ENCODE assay signal across 18 mouse cellular contexts in the genomic region with DNA sequence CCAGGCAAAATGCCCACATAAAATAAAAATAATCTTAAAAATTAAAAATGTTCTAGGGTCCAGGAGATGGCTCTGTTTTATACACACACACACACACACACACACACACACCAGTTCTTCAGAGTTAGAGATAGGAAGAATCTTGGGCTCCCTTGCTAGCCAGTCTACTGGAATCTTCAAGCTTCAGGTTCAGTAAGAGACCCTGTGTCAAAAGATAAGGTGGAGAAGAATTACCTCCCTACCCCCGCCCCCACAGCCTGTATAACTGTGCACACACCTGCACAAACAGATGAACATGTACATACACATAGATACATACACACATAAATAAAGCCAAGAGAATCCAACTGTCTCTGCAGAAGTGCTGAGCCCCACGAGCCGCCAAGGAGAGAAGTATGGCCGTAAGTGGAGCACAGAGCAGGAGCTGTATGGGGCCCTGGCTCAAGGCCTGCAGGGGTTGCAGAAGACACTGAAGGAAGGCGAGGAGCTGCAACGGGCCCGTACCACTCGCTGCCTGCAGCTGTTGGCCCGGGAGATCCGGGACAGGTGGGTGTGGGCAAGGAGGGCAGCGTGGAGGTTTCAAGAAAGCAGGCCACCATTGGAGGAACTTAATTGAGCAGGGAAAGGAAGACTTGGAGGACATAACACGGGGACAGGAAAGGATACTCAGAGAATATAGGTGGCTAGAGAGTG. TPM values are rescaled to one million over a fixed set of nuclear protein-coding genes. Genes with fewer than 3 reads are reported as not detected.
DNase-seq lines count a peak whose midpoint lies in the region; ATAC-seq and TF ChIP-seq lines count a peak whose summit lies in the region.
"Had no signal": no experiment of that assay in that cellular context is flagged by ENCODE, and none has a peak within 500 bp of the region (broad histone marks: within the 10 kb centered on the region; RNA-seq: fewer than 3 reads in every experiment).

No protein-coding gene starts in this region.

- no peak for ATAC-seq in kidney, embryonic 15.5 days (replicated peaks; ENCODE audit: low FRiP score)
- ATAC-seq in kidney, embryonic 14.5 days (ENCODE audit: low FRiP score, low TSS enrichment): no peak
- no peak for ATAC-seq in stomach, embryonic 16.5 days (ENCODE audit: insufficient read depth, low FRiP score)
- ATAC-seq in stomach, postnatal 0 days (ENCODE audit: low FRiP score, low TSS enrichment): no peak
- ATAC-seq in G1E (ENCODE audit: extremely low read depth, insufficient number of reproducible peaks, low FRiP score, poor library complexity, severe bottlenecking): no peak
- ATAC-seq: forebrain, embryonic 16.5 days had no signal

- no peaks in the 10 kb centered on the region for H3K36me3 ChIP-seq in kidney, embryonic 15.5 days
- H3K36me3 ChIP-seq in kidney, embryonic 14.5 days (ENCODE audit: control insufficient read depth, insufficient read depth, low read length): no peaks in the 10 kb centered on the region
- H3K36me3 ChIP-seq in stomach, embryonic 16.5 days (ENCODE audit: control insufficient read depth, insufficient read depth, low read length): no peaks in the 10 kb centered on the region
- H3K36me3 ChIP-seq in stomach, postnatal 0 days (ENCODE audit: control insufficient read depth, insufficient read depth, low read length): no peaks in the 10 kb centered on the region
- no peaks in the 10 kb centered on the region for H3K36me3 ChIP-seq in G1E (replicated peaks)
- H3K36me3 ChIP-seq: embryonic facial prominence, embryonic 13.5 days; forebrain, embryonic 12.5 days; heart, embryonic 13.5 days; hindbrain, embryonic 15.5 days had no signal

- no peaks in the 10 kb centered on the region for H3K27me3 ChIP-seq in kidney, embryonic 15.5 days
- no peaks in the 10 kb centered on the region for H3K27me3 ChIP-seq in kidney, embryonic 14.5 days (ENCODE audit: control insufficient read depth, insufficient read depth, low read length)
- H3K27me3 ChIP-seq in stomach, embryonic 16.5 days (ENCODE audit: control insufficient read depth, insufficient read depth, low read length): no peaks in the 10 kb centered on the region
- no peaks in the 10 kb centered on the region for H3K27me3 ChIP-seq in stomach, postnatal 0 days (ENCODE audit: control insufficient read depth, insufficient read depth, low read length)
- peaks cover 8% of the 10 kb centered on the region; the same call in 1 of the 2 replicates for H3K27me3 ChIP-seq in G1E (ENCODE audit: insufficient read depth, low read length)
- H3K27me3 ChIP-seq: embryonic facial prominence, embryonic 13.5 days; hindbrain, embryonic 15.5 days had no signal

- H3K9ac ChIP-seq in kidney, embryonic 15.5 days: no peak overlapping the region
- no peak overlapping the region for H3K9ac ChIP-seq in kidney, embryonic 14.5 days (ENCODE audit: low read depth, low read length)
- 0 out of 2 replicates have a peak overlapping the region, but pooled peaks have one; percentile 26 for H3K9ac ChIP-seq in stomach, embryonic 16.5 days (ENCODE audit: low read length)
- H3K9ac ChIP-seq in stomach, postnatal 0 days (ENCODE audit: low read length): no peak overlapping the region
- H3K9ac ChIP-seq: embryonic facial prominence, embryonic 13.5 days; forebrain, embryonic 12.5 days; hindbrain, embryonic 15.5 days had no signal

- no peak for TF ChIP-seq EP300 in stomach, postnatal 0 days (optimal IDR thresholded peaks at IDR 0.05)

- TF ChIP-seq CTCF in stomach, postnatal 0 days (IDR thresholded peaks at IDR 0.05; ENCODE audit: low read depth): no peak
- no peak for TF ChIP-seq CTCF in G1E (IDR thresholded peaks at IDR 0.05; ENCODE audit: low read depth, low read length)

- H3K27ac ChIP-seq in kidney, embryonic 15.5 days: no peak overlapping the region
- H3K27ac ChIP-seq in kidney, embryonic 14.5 days (ENCODE audit: low read depth, low read length): no peak overlapping the region
- H3K27ac ChIP-seq in stomach, embryonic 16.5 days (ENCODE audit: low read length): no peak overlapping the region
- no peak overlapping the region for H3K27ac ChIP-seq in stomach, postnatal 0 days (replicated peaks)
- H3K27ac ChIP-seq: embryonic facial prominence, embryonic 13.5 days; forebrain, embryonic 12.5 days; heart, embryonic 13.5 days; hindbrain, embryonic 15.5 days had no signal

- 0 out of 2 replicates have a peak overlapping the region, but pooled peaks have one; percentile 27 for H3K4me2 ChIP-seq in kidney, embryonic 15.5 days
- no peak overlapping the region for H3K4me2 ChIP-seq in kidney, embryonic 14.5 days (replicated peaks; ENCODE audit: low read depth, low read length)
- no peak overlapping the region for H3K4me2 ChIP-seq in stomach, embryonic 16.5 days (ENCODE audit: low read depth, low read length)
- H3K4me2 ChIP-seq in stomach, postnatal 0 days (replicated peaks; ENCODE audit: low read depth): no peak overlapping the region
- H3K4me2 ChIP-seq: embryonic facial prominence, embryonic 13.5 days; forebrain, embryonic 12.5 days; heart, embryonic 13.5 days; hindbrain, embryonic 15.5 days had no signal

- WGBS in kidney, embryonic 15.5 days: 60% methylated on average over 12 of the region's 12 CpGs
- 60% methylated on average over 12 of the region's 12 CpGs for WGBS in kidney, embryonic 14.5 days
- WGBS in stomach, embryonic 16.5 days: 57% methylated on average over 12 of the region's 12 CpGs
- WGBS in stomach, postnatal 0 days: 47% methylated on average over 12 of the region's 12 CpGs

- no peak for DNase-seq in stomach, postnatal 0 days (ENCODE audit: low spot score)
- no peak for DNase-seq in G1E (ENCODE audit: low spot score)
- no peak for DNase-seq in embryo, embryonic 9.5 days (ENCODE audit: extremely low spot score)
- DNase-seq in ovary, postnatal 14 days (ENCODE audit: low spot score): no peak
- DNase-seq: adrenal gland, adult 8-10 months; adrenal gland, postnatal 36 days; cerebellum, adult 8-10 months; cerebellum, postnatal 14 days; gastrocnemius, postnatal 14 days; heart, postnatal 36 days had no signal

- no peak overlapping the region for H3K4me3 ChIP-seq in kidney, embryonic 15.5 days (replicated peaks)
- H3K4me3 ChIP-seq in kidney, embryonic 14.5 days (ENCODE audit: low read length): no peak overlapping the region
- H3K4me3 ChIP-seq in stomach, embryonic 16.5 days (replicated peaks; ENCODE audit: low read length): no peak overlapping the region
- no peak overlapping the region for H3K4me3 ChIP-seq in stomach, postnatal 0 days (ENCODE audit: low read depth, low read length)
- H3K4me3 ChIP-seq in G1E (ENCODE audit: low read depth, low read length): peak overlapping the region; percentile 48
- H3K4me3 ChIP-seq: embryonic facial prominence, embryonic 13.5 days; forebrain, embryonic 12.5 days; heart, embryonic 13.5 days; hindbrain, embryonic 15.5 days had no signal

- no peaks in the 10 kb centered on the region for H3K9me3 ChIP-seq in kidney, embryonic 15.5 days (replicated peaks)
- no peaks in the 10 kb centered on the region for H3K9me3 ChIP-seq in kidney, embryonic 14.5 days (ENCODE audit: control insufficient read depth, low read length)
- H3K9me3 ChIP-seq in stomach, embryonic 16.5 days (replicated peaks; ENCODE audit: control insufficient read depth, low read length): no peaks in the 10 kb centered on the region
- no peaks in the 10 kb centered on the region for H3K9me3 ChIP-seq in stomach, postnatal 0 days (ENCODE audit: control insufficient read depth, low read length)
- H3K9me3 ChIP-seq in G1E (replicated peaks): no peaks in the 10 kb centered on the region
- H3K9me3 ChIP-seq: embryonic facial prominence, embryonic 13.5 days; forebrain, embryonic 12.5 days; heart, embryonic 13.5 days; hindbrain, embryonic 15.5 days had no signal

- peaks cover 22% of the 10 kb centered on the region for H3K4me1 ChIP-seq in kidney, embryonic 15.5 days
- no peaks in the 10 kb centered on the region for H3K4me1 ChIP-seq in kidney, embryonic 14.5 days (ENCODE audit: control insufficient read depth, insufficient read depth, low read length)
- 0 out of 2 replicates have a peak, but pooled peaks cover 6% of the 10 kb centered on the region for H3K4me1 ChIP-seq in stomach, embryonic 16.5 days (ENCODE audit: control insufficient read depth, insufficient read depth, low read length)
- H3K4me1 ChIP-seq in stomach, postnatal 0 days (replicated peaks; ENCODE audit: control insufficient read depth, insufficient read depth): 0 out of 2 replicates have a peak, but pooled peaks cover 2% of the 10 kb centered on the region
- H3K4me1 ChIP-seq in G1E (ENCODE audit: insufficient read depth, low read depth, low read length): peaks cover 48% of the 10 kb centered on the region

RNA-seq across cellular contexts. Expression of a gene that starts 4.2 kb away (rescaled TPM):
- 7.9 and 11.3 TPM in 2 replicates for polyA plus RNA-seq in kidney, embryonic 15.5 days (2015; fragmentation: Nextera tagmentation; extraction: Ambion mirVana)
- 7.0 and 9.2 TPM in 2 replicates for polyA plus RNA-seq in kidney, embryonic 14.5 days (2014; fragmentation: Nextera tagmentation; extraction: Ambion mirVana)
- 6.9 and 7.1 TPM in 2 replicates for polyA plus RNA-seq in stomach, embryonic 16.5 days (2015; fragmentation: Nextera tagmentation; extraction: Ambion mirVana)
- 2.7 and 4.1 TPM in 2 replicates for polyA plus RNA-seq in stomach, postnatal 0 days (2015; fragmentation: Nextera tagmentation; extraction: Ambion mirVana)
- total RNA-seq in G1E (2014; fragmentation: Nextera tagmentation) (1.6 and 5.3 TPM in 2 replicates), G1E (2017) (0.41 and 0.44 TPM in 2 replicates)
- polyA plus RNA-seq in G1E (2012): 5.8 and 7.6 TPM in 2 replicates

RNA-seq across cellular contexts. Expression of a gene that starts 5.2 kb away (rescaled TPM):
- polyA plus RNA-seq in kidney, embryonic 15.5 days (2015; fragmentation: Nextera tagmentation; extraction: Ambion mirVana): 59.2 and 61.0 TPM in 2 replicates
- 54.0 and 67.5 TPM in 2 replicates for polyA plus RNA-seq in kidney, embryonic 14.5 days (2014; fragmentation: Nextera tagmentation; extraction: Ambion mirVana)
- polyA plus RNA-seq in stomach, embryonic 16.5 days (2015; fragmentation: Nextera tagmentation; extraction: Ambion mirVana): 74.5 and 81.2 TPM in 2 replicates
- polyA plus RNA-seq in stomach, postnatal 0 days (2015; fragmentation: Nextera tagmentation; extraction: Ambion mirVana): 95.0 and 95.7 TPM in 2 replicates
- total RNA-seq in G1E (2014; fragmentation: Nextera tagmentation): 12.8 and 17.6 TPM in 2 replicates
- 9.0 and 17.1 TPM in 2 replicates for total RNA-seq in G1E (2017)
- 11.3 and 15.9 TPM in 2 replicates for polyA plus RNA-seq in G1E (2012)

RNA-seq across cellular contexts. Expression of a gene that starts 5.3 kb away (rescaled TPM):
- polyA plus RNA-seq in kidney, embryonic 15.5 days (2015; fragmentation: Nextera tagmentation; extraction: Ambion mirVana): 5.5 and 5.9 TPM in 2 replicates
- polyA plus RNA-seq in kidney, embryonic 14.5 days (2014; fragmentation: Nextera tagmentation; extraction: Ambion mirVana): 3.4 and 4.0 TPM in 2 replicates
- polyA plus RNA-seq in stomach, embryonic 16.5 days (2015; fragmentation: Nextera tagmentation; extraction: Ambion mirVana): 3.4 and 4.6 TPM in 2 replicates
- 1.1 and 1.9 TPM in 2 replicates for polyA plus RNA-seq in stomach, postnatal 0 days (2015; fragmentation: Nextera tagmentation; extraction: Ambion mirVana)
- 1.8 and 3.8 TPM in 2 replicates for total RNA-seq in G1E (2014; fragmentation: Nextera tagmentation)
- total RNA-seq in G1E (2017): 0.64 and 0.98 TPM in 2 replicates
- 0.21 and 0.31 TPM in 2 replicates for polyA plus RNA-seq in G1E (2012)

RNA-seq across cellular contexts. Expression of a gene that starts 14.6 kb away (rescaled TPM):
- polyA plus RNA-seq in kidney, embryonic 15.5 days (2015; fragmentation: Nextera tagmentation; extraction: Ambion mirVana): 11.0 and 11.3 TPM in 2 replicates
- polyA plus RNA-seq in kidney, embryonic 14.5 days (2014; fragmentation: Nextera tagmentation; extraction: Ambion mirVana): 4.6 and 8.3 TPM in 2 replicates
- polyA plus RNA-seq in stomach, embryonic 16.5 days (2015; fragmentation: Nextera tagmentation; extraction: Ambion mirVana): 106 and 130 TPM in 2 replicates
- 130 and 137 TPM in 2 replicates for polyA plus RNA-seq in stomach, postnatal 0 days (2015; fragmentation: Nextera tagmentation; extraction: Ambion mirVana)
- total RNA-seq in G1E (2014; fragmentation: Nextera tagmentation): 3.7 and 6.8 TPM in 2 replicates
- 7.0 TPM in 2 replicates for total RNA-seq in G1E (2017)
- 4.9 and 8.5 TPM in 2 replicates for polyA plus RNA-seq in G1E (2012)

RNA-seq across cellular contexts. Expression of a gene that starts 23.0 kb away (rescaled TPM):
- 7.9 and 12.6 TPM in 2 replicates for polyA plus RNA-seq in kidney, embryonic 15.5 days (2015; fragmentation: Nextera tagmentation; extraction: Ambion mirVana)
- polyA plus RNA-seq in kidney, embryonic 14.5 days (2014; fragmentation: Nextera tagmentation; extraction: Ambion mirVana): 11.4 and 12.8 TPM in 2 replicates
- polyA plus RNA-seq in stomach, embryonic 16.5 days (2015; fragmentation: Nextera tagmentation; extraction: Ambion mirVana): 5.6 and 6.0 TPM in 2 replicates
- polyA plus RNA-seq in stomach, postnatal 0 days (2015; fragmentation: Nextera tagmentation; extraction: Ambion mirVana): 4.2 and 5.4 TPM in 2 replicates
- total RNA-seq in G1E (2014; fragmentation: Nextera tagmentation): 11.8 and 12.4 TPM in 2 replicates
- 10.9 and 12.8 TPM in 2 replicates for total RNA-seq in G1E (2017)
- 12.6 and 14.5 TPM in 2 replicates for polyA plus RNA-seq in G1E (2012)
